Mouse (Mus musculus) skeletal muscle tissue, adult 2 months (tissue): ENCODE results near the gene Atp2b4.
"Not testable (repeated sequence)": the region's sequence is repeated elsewhere in the genome, so short reads cannot be mapped to it uniquely, and the experiment has no call there.

ENCODE experiments used
- DNase-seq: peaks from one replicate; pipeline ENCODE4 v3.0.0-alpha.2; 2012; ENCODE audit warnings: low read depth, low spot score

The Atp2b4 gene

DNA sequence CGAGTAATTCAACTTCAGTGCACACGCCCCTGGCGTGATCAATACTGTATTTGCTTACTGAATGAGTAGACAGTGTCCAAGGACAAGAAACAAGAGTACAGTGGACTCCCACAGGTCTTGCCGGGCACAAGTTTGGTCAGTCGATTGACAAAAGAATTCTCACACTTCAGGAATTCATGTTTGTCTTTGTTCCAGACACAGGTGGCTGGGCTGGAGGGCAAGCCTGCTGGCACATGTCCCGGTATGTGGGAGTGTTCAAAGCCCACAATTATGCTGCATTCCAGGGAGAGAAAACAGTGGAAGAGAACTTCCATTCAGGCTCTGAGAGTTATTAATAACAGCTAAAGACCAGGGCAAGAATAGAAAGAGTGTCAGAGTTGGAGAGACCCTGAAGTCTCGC lies 104.9 kb downstream of the Atp2b4 start:
- DNase-seq = no peak

DNA sequence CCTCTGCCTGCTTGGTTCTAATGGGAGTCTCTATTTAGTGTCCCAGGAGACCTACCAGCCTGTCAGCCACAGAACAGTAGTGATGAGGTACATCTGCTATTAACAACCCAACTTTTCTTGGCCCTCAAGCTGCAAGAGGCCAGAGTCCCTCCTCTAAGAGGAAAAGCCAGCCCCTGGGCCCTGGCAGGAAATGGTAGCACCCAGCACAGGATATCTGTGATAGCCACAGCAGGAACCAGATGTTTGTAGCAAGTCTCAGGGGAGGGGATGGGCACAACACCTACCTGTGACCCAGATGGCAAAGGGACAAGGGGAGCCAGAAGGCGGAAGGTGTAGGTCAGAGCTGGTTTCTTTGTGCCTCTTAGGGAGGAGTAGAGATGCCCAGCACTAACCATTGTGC lies 106.0 kb downstream of the Atp2b4 start:
- no peak for DNase-seq

DNA sequence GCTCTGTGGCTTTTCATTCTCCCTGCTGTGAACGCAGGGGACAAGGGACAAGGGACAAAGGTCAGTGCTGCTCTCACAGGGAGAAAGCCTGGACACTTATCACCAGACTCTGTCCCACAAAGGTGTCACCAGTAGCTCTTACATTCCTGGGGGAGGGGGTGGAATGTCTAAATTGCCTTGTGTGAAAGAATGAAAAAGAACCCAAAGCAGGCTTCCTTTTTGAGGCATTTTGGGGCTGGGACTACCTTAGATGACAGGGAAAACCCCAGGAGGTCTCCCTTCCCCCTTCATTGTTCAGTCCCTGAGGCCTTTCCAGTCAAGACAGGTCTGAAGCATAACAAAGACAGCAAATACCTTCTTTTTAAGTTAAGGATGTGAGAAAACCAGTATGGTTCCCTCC lies 106.5 kb downstream of the Atp2b4 start:
- DNase-seq = no peak

DNA sequence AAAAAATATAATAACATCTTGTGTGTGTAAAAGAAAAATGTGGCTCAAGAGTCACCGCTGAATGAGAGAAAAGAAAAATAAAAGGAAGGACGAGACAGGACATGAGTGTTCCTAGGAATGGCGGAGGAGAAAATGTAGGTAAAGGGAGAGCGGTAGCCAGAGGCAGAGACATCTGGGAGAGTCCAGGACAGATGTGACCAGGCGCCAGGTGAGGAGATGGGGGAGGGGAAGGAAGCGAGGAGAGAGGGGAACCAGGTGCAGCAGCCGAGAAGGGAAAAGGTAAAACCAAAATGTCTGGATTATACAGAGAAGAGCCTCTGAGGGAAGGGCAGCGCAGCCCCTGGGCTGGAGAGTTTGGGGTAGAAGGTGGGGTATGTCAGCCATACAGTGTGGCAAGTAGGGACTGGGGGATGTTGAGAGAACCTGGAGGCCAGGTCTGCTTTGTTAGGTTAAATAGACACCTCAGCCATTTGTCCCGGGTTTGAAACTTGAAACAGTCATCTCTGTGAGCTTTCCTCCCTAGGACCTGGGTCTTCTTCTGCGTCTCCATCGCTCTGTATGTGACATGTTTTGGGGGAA lies 107.2 kb downstream of the Atp2b4 start:
- DNase-seq = no peak

DNA sequence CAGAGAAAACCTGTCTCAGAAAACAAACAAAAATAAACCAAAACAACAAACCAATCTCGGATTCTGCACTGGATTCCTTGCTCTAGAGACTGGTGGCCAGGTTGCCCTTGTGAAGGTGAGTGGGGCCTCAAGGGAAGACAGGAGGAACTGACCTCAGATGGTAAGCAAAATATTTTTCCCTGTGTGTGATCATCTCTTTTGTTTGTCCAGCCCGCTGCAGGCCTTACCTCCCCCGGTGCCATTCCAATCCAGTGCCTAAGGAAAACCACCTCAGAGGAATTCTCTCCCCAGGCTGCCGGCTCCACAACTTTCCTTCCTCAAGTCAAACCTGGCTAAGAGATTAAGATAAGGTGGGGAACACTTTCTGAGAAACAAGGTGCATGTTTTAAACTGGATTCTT lies 108.6 kb downstream of the Atp2b4 start:
- no peak for DNase-seq

DNA sequence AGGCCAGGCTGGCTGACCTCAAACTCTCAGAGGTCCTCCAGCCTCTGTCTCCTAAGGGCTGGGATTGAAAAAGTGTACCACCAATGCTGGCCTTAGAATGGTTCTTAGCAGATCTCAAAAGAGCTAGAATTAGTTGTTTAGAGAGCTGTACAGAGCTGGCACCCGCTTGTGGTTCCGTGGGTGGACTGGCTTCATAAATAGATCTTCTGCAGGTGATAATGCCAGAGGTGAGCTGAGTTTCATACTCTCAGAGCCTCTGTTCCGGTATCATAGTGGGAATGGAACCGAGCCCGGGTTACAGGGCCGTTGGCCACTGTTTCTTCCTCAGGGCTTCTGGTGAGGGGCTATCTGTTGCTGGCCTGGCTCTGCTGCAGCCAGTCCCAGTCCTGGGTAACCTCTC lies 109.8 kb downstream of the Atp2b4 start:
- DNase-seq = no peak

DNA sequence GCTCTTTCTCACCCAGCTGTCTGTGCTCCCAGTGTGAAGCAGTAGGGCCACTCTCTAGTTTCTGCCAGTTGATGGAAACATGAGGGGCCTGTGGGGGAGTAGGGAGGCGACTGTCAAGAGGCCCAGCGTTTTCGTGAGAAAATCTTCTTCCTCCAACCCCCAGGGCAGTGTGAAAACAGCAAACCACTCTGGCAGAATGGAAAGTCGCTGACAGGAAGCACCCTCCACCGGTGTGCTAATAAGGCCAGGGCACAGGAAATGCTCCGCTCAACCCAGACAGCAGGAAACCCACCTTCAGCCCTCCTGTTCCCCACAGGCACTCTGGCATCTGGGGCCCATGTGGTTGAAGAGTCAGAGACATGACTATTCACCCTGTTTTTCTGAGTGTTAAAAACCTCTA lies 110.9 kb downstream of the Atp2b4 start, which contains the start of gene Lax1:
Lax1 (minus strand) TSS at position 212 of the 400 bp plus-strand sequence.
- DNase-seq = no peak

DNA sequence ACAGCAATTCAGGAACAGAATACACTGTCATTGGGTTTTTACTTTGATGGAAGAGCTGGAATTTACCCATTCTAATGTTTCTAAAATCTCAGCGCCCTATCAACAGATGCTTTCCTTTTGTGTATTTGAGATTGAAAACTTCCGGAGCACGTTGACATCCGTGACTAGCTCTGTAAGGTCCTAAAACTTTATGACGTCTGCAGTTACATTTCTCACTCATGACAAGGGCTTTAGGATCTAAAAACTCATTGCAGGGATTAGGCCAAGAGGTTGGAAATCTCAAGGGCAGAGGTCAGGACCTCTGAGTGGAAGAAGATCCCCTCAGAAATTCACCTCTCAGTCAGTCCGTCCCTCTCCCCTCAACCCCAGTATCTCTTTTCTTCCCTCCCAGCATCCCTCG lies 112.5 kb downstream of the Atp2b4 start:
- no peak for DNase-seq

DNA sequence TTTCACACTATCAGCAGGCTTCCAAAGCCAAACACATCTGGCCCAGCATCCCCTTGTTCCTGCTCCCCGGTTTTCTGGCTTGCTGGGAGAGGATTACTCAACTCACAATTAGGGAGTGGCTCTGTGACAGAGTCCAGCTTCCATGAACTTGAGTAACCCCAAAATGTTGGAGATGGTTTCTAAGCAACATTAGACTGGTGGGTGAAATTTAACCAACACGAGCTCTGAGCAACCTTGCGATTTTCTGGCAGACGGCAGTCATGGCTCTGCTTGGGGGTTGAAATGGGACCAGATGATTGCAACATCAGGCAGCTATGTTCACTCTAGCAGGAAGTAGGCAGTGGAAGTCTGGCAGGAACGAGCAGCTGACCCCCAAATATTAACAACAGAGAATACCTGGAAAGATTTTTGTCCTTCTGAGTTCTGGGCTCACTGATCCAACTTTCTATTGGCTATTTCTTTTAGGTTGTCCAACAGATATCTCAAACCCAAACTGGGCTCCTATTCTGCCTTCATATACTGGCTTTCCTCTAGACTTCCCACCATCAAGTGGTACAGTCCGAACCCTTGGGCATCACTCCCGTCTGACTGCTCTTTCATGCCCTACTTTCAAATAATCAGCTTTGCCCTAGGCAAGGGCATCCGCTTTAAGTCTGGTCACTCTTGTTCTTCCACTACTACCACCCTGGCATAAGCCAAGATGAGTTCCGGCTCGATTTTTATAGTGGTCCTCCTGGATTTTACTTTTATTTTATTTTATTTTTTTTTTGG lies 114.9 kb downstream of the Atp2b4 start:
- peak; percentile 95 for DNase-seq

DNA sequence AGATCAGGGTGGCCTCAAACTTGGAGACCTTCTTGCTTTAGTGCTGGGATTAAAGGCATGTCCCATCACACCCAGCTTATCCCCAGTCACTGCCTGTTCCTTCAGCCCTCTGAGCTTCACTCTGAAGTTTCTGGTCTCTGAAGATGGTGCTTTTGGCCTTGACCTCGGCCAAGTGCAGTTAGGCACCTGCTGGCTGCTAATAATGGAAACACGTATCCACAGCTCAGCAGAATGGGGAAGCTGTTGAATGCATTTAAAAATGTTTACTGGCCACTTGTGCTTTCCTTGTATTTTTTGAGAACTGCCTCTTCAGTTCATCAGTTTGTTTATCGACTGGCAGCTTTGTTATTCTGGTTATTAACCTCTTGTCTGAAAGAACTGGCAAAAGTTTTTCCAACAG lies 129.0 kb downstream of the Atp2b4 start:
- no peak for DNase-seq

DNA sequence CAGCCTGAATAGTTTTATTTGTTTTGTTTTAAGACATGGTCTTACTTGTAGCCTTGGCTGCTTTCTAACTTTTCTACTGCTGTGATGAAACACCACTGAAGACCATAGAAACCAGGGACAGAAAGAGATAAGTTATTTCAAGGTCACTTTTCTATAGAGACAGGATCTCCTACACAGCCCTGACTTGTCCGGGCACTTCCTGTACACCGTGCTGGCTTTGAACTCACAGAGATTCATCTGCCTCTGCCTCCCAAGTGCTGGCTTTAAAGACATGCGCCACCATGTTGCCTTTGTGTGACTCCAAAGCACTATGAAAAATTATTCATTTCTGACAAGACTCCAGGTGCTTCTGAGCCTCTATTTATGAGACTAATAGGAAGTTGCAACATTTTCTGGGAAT lies 129.6 kb downstream of the Atp2b4 start:
- DNase-seq = no peak

DNA sequence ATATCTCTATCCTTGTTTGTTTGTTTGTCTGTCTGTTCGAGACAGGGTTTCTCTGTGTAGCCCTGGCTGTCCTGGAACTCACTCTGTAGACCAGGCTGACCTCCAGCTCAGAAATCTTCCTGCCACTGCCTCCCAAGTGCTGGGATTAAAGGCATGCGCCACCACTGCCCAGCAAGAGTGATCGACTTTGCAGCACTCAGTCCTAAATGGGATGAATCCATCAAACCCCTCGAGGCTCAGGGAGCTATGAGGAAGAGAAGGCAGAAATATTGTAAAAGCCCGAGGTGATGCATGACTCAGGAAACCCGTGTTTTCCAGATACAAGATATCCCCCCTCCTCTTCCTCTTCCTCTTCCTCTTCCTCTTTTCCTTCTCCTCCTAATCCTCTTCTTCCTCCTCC lies 130.1 kb downstream of the Atp2b4 start:
- no peak for DNase-seq

DNA sequence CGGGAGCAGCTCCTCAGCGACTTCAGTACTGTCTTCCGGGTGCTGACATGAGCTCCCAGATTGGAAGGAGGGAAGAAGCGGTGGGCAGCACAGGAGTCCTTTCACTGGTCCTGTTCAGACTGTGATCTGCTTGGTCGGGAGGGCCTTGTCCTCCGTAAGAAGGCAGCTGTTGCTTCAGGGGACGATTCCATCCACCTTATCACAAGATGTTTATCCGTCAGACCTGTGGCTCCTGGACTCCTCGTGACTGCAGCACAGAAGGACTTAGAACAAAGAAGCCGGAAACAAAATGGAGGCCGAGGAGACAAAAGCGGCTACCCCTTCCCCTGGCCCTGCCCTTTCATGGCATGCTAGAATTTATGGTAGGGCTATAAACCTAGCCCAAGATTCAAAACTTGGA lies 130.7 kb downstream of the Atp2b4 start:
- DNase-seq = no peak

DNA sequence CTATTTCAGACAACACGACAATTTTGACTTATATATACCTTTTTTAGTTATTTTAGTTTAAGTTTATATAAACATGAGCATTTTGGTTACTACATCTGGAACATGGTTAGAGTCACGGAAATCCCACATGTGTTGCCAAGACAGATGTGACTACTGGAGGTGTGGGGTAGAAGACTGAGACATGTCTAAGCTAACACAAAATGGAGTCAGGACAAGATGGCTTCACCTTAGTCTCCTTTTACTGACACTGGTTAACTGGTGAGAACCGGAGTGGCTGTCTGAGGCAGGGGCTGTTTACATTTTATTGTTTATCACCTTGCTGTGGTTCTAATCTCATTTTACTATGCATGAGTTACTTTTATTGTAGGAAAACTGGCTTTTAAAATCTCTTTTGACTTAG lies 132.2 kb downstream of the Atp2b4 start:
- no peak for DNase-seq

DNA sequence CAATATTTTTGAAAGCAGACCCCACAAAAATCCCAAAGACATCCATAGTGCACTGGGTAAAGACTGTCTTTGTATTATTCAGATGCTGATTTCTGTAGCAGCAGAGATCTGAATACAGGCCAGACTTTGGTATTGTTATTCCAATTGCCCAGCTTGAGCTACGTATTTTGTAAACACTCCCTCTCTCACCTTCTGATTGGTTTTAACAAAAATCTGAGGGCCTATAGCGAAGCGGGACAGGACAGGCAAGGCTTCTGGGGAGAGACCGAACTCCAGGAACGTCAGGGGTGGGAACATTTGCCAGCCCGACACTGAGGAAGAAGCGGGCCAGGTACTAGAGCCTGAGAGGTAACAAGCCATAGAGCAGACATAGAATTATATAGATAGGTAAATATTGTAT lies 133.1 kb downstream of the Atp2b4 start:
- no peak for DNase-seq

DNA sequence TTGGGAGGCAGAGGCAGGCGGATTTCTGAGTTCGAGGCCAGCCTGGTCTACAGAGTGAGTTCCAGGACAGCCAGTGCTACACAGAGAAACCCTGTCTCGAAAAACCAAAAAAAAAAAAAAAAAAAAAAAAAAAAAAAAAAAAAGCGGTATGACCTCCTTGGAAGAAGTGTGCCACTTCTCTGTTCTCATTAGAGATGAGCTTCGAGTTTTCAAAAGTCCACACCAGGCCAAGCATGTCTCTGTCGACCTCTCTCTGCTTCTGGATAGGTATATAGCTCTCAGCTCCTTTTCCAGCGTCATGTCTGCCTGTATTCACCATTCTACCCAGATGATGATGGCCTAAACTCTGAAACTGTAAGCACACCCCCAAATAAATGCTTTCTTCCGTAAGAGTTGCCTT lies 135.1 kb downstream of the Atp2b4 start:
- DNase-seq = not testable (repeated sequence)

DNA sequence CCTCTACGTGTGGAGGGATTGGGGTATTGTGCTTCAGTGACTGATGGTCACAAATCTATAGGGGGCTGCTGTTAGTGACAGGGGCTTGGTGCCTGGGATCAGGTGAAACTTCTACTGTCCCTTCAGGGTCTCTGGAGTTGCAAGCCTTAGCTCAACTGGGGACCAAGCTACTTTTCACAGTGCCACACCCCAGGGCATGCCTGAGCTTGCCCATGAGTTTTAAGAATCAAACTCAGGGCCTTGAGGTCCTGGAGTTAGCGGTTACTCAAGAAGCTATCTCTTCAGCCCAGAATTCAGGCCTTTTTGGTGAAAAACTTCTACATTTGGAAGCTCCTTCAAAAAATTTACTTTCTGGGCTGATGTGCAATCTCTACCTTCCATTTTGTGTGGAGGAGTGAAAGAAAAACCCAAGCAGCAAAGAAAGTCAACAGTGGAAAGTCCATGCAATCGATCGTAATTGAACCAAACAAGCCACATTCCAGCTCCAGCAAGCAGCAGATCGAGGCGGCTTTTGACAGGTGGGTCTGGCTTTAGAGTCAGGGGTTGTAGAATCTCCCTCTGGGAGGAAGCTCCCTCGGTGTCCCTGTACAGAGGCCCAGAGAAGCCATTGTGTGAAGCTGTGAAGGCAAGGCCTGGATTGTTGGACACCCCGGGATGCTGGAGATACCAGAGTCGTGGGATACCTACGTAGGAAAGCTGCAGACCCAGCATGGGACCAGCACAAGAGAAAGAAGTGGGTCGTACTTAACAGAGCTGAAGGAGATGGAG lies 136.5 kb downstream of the Atp2b4 start:
- no peak for DNase-seq

DNA sequence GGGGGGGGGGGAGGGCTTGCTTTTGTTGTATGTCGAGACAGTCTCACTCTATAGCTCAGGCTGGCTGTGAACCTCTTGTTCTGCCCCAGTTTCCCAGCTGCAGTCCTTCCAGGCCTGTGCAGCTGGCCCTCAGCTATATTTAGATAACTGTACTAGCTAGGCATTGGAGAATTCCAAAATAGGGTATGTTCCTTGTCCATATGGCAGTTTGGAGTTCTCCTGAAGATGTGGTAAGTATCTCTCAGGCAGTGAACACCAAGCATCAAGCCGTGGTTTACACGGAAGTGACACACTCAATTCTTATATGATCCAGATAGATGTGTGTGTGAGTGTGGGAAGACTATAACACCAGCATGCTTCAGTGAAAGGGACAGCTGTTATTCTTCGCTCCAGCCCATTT lies 137.4 kb downstream of the Atp2b4 start:
- DNase-seq = no peak

DNA sequence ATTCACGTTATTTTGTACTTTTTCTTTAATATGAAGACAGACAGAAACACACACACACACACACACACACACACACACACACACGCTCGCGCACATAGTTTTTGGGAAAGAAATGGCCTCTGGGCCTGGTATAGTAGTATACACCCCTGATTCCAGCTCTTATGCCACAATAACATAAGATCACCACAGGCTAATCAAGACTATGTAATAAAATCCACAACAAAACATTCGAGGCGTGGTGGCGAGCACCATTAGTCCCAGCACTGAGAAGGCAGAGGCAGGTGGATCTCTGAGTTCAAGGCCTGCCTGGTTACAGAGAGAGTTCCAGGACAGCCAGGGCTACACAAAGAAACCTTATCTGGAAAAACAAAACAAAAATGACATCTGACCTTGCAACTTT lies 137.9 kb downstream of the Atp2b4 start:
- DNase-seq = no peak

DNA sequence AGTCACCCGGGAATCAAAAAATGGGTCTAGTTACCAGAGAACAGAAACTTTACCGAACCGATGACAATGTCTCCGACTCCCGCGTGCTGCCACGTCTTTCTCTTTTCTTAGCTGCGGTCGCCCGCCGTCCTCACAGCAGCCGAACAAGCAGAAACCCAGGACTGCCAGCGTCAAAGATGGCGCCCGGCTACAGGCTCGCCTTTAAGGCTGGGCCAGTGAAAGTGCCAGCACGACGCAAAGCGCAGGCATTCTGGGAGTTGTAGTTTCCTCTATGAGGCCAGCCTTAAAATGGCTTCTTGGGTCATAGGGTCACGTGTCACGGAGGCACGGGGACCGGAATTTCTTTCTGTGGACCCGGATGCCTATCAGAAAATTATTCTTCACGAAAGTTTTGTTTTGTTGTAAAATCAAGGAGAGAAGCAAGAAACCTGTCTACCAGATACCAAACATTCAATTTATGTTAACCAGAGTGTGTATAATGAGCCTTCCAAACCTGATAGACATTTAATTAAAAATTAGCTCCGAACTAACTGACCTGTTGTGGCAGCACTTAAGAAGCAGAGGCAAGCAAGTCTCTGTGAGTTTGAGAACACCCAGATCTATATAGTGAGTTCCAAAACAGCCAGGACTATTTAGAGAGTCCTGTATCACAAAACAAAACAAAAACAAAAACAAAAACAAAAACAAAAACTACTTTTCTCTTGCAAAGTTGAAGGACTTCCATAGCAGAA lies 139.5 kb downstream of the Atp2b4 start, which contains the start of gene Gm38394:
Gm38394 (minus strand) TSS at position 116 of the 731 bp plus-strand sequence.
- peak; percentile 95 for DNase-seq

DNA sequence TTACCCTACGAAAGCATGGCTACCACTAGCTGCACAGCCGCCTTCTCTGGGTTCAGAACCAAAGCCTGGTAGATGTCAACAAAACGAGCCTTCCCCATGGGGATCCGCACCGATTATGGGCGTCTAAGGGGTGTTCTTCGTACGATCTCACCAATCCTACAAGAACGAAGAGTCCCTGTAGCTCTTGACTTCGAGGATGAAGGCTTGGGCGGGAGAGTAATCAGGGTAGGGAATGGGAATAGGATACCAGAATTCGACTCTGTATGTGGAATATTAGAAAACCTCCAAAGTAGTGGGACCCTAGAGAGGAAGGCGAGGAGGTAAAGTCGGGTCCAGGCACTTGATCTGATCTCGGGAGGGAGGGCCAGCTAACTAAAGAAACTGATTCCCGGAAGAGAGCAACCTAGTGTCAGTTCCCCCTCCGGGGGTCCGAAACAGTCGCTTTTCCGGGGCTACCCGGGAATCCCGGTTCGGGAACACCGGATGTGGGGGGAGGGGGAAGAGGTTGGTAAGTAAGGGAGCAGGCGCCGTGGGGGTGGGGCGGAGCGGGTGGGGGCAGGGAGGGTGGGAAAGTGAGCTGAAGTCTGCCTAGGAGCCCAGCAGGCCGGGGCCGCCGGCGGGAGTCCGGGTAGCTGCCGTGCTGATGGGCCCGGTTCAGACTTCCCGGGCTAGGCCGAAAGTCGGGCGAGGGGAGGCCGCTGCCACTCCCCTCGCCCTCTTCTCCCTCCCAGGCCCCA lies 140.2 kb downstream of the Atp2b4 start, which contains the start of gene Zbed6:
Zbed6 (minus strand) TSS at position 420 of the 737 bp plus-strand sequence.
- peak; percentile 41 for DNase-seq
